Mouse (Mus musculus): ENCODE measurements around the gene Olfr812. TPM values are rescaled to one million over a fixed set of nuclear protein-coding genes. Genes with fewer than 3 reads are reported as not detected.
"Not testable (repeated sequence)": the region's sequence is repeated elsewhere in the genome, so short reads cannot be mapped to it uniquely, and the experiment has no call there.

The Olfr812 gene
- polyA plus RNA-seq (2015; fragmentation: Nextera tagmentation; extraction: Ambion mirVana): not detected in 2 replicates

DNA sequence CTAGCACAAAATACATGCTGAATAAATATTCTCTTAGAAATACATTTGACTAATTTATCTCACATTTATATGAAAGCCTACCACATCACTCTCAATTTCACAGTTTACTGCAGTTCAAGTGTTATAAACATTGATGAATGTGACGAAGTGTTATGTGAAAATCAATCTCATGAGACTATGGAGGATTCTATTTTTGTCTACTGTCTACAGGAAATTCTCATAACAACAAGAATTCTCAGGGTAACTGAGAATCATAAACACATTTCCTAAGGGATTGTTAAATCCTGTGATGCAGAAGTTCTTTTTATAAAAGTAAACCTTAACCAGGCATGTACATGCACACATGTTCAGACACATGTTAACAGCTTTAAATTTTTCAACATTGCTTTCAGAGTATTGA lies at the start of gene Olfr812:
TSS of gene Olfr812 (minus strand) at position 101 of the 400 bp plus-strand sequence.
- no peak for DNase-seq (ENCODE audit: low spot score)

DNA sequence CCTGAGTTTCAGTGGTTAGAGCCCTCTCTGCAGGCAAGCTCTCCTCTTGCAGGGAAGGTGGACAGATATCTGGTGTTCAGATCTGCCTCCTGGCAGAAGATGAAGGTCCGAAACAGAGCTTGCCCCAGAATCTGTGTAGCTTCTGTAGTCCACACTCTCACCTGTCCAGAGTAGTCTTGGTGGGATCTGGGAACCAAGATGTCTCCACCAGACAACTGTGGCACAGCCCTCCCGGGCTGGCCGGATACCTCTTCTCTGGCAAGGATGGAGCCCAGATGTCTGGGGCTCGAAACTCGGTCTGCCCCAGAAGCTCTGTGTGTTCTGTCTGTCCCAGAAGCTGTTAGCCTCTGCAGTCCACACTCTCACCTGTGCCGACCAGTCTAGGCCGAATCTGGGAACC lies 40.0 kb upstream of the Olfr812 start:
- no peak for DNase-seq (ENCODE audit: low spot score)

DNA sequence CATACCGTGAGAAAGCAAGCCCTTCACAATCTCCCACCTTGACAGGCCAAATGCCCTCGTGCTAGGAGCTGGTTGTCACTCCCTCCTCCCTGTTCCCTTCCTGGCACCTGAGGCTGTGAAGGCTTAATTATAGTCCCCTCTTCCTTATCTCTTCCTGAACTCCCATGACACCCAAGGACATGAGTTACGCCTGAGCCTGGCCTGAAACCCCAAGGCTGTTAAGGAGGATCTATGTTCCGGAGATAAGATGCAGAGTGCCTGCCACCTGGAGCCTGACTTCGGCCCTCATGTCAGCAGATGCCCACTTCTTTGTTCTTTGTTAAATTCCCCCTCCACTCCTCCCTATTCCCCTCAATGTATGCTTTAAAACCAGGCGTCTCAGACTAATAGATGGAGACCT lies 39.6 kb upstream of the Olfr812 start:
- DNase-seq (ENCODE audit: low spot score): not testable (repeated sequence)

DNA sequence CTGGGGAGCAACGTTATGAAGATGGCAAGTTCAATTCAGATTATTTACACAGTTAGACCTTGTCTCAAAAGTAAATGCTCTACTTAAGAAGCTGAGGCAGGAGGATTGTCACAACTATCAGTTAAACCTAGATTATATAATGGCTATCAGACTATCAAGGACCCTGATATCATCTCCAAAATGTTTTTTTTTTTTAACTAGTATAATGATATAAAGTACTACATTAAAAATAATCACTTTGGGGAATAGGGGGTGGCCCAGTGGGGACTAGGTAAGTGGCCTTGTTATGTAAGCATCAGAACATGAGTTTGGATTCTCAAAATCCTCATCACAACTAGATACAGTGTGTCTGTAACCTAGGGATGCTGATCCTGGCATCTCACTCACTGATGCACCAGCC lies 33.9 kb upstream of the Olfr812 start, which contains the start of gene Olfr814:
TSS of gene Olfr814 (minus strand) at position 101 of the 400 bp plus-strand sequence.
- not testable (repeated sequence) for DNase-seq (ENCODE audit: low spot score)

DNA sequence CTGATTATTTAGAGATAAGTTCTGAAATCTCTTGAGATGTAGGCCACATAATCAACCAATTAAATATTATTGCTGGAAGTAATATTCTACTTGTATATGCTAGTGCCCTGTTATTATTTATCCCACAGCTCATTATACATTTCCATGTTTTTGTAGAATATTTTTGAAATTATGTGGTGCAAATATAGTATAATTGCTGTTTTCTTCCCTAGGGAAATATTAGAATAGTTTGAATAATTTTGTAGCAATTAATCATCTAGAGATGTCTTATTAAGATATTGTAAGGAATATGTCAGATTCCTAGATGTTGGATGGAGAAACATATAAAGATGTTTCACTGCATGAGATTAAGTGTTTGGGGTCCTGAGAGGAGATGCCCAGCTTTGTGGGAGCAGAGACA lies 9.2 kb upstream of the Olfr812 start, which contains the start of gene Olfr813:
TSS of gene Olfr813 (plus strand) at position 301 of the 400 bp plus-strand sequence.
- no peak for DNase-seq (ENCODE audit: low spot score)

DNA sequence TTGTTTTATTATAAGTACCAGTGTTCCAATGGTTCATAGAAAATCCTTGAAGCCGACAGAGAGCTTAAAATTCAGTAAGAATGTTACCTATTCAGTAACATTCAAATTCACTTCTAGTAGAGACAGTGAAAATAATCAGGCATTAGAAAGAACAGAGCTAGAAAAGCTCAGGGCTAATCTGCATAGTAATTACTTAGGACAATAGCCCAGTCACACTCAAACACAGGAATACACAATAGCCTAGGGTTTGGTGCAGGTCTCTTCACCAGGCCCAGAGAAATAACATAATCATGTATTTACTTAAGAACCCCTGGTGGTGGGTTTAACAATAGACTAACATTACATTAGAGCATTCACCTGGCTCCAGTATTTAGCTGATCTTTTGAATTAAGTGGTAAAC lies 1.4 kb upstream of the Olfr812 start:
- DNase-seq (ENCODE audit: low spot score): no peak

DNA sequence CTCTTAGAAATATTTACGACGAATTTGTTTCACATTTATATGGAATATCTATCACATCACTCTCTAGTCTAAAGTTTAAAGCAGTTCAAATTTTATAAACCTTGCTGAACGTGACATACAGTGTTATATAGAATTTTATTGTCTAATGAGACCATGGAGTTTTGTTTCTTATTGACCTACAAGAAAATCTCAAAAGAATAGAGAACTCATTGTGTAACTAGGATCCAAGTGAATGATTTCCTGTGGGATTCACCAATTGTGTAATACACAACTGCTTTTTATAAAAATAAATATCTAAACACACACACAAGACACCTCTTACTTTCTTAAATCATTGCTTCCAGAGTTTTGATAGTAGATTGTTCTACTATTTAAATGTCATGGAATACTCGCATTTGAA lies 41.6 kb downstream of the Olfr812 start, which contains the start of gene Olfr811:
TSS of gene Olfr811 (minus strand) at position 101 of the 400 bp plus-strand sequence.
- DNase-seq (ENCODE audit: low spot score): no peak

DNA sequence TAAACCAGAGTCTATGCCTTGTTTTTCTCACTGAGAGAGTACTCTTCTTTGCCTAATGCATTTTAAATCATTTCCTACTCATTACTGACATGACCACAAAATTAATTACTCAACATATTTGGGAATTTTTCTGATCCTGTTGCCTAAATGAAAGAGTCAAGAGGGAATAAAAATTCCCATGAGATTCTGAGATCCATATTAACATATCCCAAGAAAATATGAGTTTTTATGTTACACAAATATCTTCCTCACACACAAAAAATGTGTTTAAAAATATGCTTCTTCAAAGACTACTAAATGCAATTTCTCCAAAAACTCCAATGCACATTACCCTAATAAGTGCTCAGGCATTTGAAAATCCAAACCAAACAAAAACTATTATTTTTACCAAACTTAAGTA lies 51.1 kb downstream of the Olfr812 start, which contains the start of gene Olfr810:
TSS of gene Olfr810 (minus strand) at position 101 of the 400 bp plus-strand sequence.
- no peak for DNase-seq (ENCODE audit: low spot score)

Other genes with a start within 250 kb of the Olfr812 start
- not detected in 2 replicates for gene Olfr796, start 233.5 kb downstream of the Olfr812 start, polyA plus RNA-seq (2015; fragmentation: Nextera tagmentation; extraction: Ambion mirVana)
- not detected in 2 replicates for gene Olfr798, start 218.2 kb downstream of the Olfr812 start, polyA plus RNA-seq (2015; fragmentation: Nextera tagmentation; extraction: Ambion mirVana)
- not detected in 2 replicates for gene Olfr799, start 208.6 kb downstream of the Olfr812 start, polyA plus RNA-seq (2015; fragmentation: Nextera tagmentation; extraction: Ambion mirVana)
- not detected in 2 replicates for gene Olfr800, start 188.4 kb downstream of the Olfr812 start, polyA plus RNA-seq (2015; fragmentation: Nextera tagmentation; extraction: Ambion mirVana)
- not detected in 2 replicates for gene Olfr801, start 172.2 kb downstream of the Olfr812 start, polyA plus RNA-seq (2015; fragmentation: Nextera tagmentation; extraction: Ambion mirVana)
- gene Olfr802, start 157.9 kb downstream of the Olfr812 start, polyA plus RNA-seq (2015; fragmentation: Nextera tagmentation; extraction: Ambion mirVana): 0.05 and 0.09 TPM in 2 replicates
- gene Olfr803, start 151.8 kb downstream of the Olfr812 start, polyA plus RNA-seq (2015; fragmentation: Nextera tagmentation; extraction: Ambion mirVana): not detected in 2 replicates
- not detected in 2 replicates for gene Olfr804, start 142.9 kb downstream of the Olfr812 start, polyA plus RNA-seq (2015; fragmentation: Nextera tagmentation; extraction: Ambion mirVana)
- gene Olfr805, start 116.7 kb downstream of the Olfr812 start, polyA plus RNA-seq (2015; fragmentation: Nextera tagmentation; extraction: Ambion mirVana): not detected in 2 replicates
- gene Olfr806, start 104.2 kb downstream of the Olfr812 start, polyA plus RNA-seq (2015; fragmentation: Nextera tagmentation; extraction: Ambion mirVana): not detected in 2 replicates
- not detected in 2 replicates for gene Olfr807, start 88.3 kb downstream of the Olfr812 start, polyA plus RNA-seq (2015; fragmentation: Nextera tagmentation; extraction: Ambion mirVana)
- gene Olfr808, start 80.6 kb downstream of the Olfr812 start, polyA plus RNA-seq (2015; fragmentation: Nextera tagmentation; extraction: Ambion mirVana): not detected in 2 replicates
- gene Olfr809, start 71.5 kb downstream of the Olfr812 start, polyA plus RNA-seq (2015; fragmentation: Nextera tagmentation; extraction: Ambion mirVana): not detected in 2 replicates
- not detected in 2 replicates for gene Olfr810, start 51.2 kb downstream of the Olfr812 start, polyA plus RNA-seq (2015; fragmentation: Nextera tagmentation; extraction: Ambion mirVana)
- not detected in 2 replicates for gene Olfr811, start 41.7 kb downstream of the Olfr812 start, polyA plus RNA-seq (2015; fragmentation: Nextera tagmentation; extraction: Ambion mirVana)
- not detected in 2 replicates for gene Olfr813, start 9.3 kb upstream of the Olfr812 start, polyA plus RNA-seq (2015; fragmentation: Nextera tagmentation; extraction: Ambion mirVana)
- gene Olfr814, start 33.8 kb upstream of the Olfr812 start, polyA plus RNA-seq (2015; fragmentation: Nextera tagmentation; extraction: Ambion mirVana): not detected in 2 replicates
- gene Olfr815, start 59.8 kb upstream of the Olfr812 start, polyA plus RNA-seq (2015; fragmentation: Nextera tagmentation; extraction: Ambion mirVana): not detected in 2 replicates
- not detected in 2 replicates for gene Olfr816, start 69.5 kb upstream of the Olfr812 start, polyA plus RNA-seq (2015; fragmentation: Nextera tagmentation; extraction: Ambion mirVana)
- gene Olfr818, start 103.0 kb upstream of the Olfr812 start, polyA plus RNA-seq (2015; fragmentation: Nextera tagmentation; extraction: Ambion mirVana): not detected in 2 replicates
- gene Olfr819, start 121.2 kb upstream of the Olfr812 start, polyA plus RNA-seq (2015; fragmentation: Nextera tagmentation; extraction: Ambion mirVana): not detected in 2 replicates
- not detected in 2 replicates for gene Olfr247, start 130.0 kb upstream of the Olfr812 start, polyA plus RNA-seq (2015; fragmentation: Nextera tagmentation; extraction: Ambion mirVana)
- not detected in 2 replicates for gene Gm10310, start 139.0 kb upstream of the Olfr812 start, polyA plus RNA-seq (2015; fragmentation: Nextera tagmentation; extraction: Ambion mirVana)
- gene Olfr820, start 166.5 kb upstream of the Olfr812 start, polyA plus RNA-seq (2015; fragmentation: Nextera tagmentation; extraction: Ambion mirVana): not detected in 2 replicates
- not detected in 2 replicates for gene Olfr821, start 184.3 kb upstream of the Olfr812 start, polyA plus RNA-seq (2015; fragmentation: Nextera tagmentation; extraction: Ambion mirVana)
- gene Olfr822, start 225.1 kb upstream of the Olfr812 start, polyA plus RNA-seq (2015; fragmentation: Nextera tagmentation; extraction: Ambion mirVana): not detected in 2 replicates

Data from thymus, postnatal 0 days (tissue).